Mouse (Mus musculus) stomach, postnatal 0 days (tissue): ENCODE measurements around the gene Atp5d.

ENCODE experiments used
- CTCF ChIP-seq: IDR thresholded peaks from 2 replicates; pipeline ENCODE4 v1.5.1; 2016; ENCODE audit warnings: antibody characterized with exemption, low read depth, mild to moderate bottlenecking, moderate library complexity
- EP300 ChIP-seq: optimal IDR thresholded peaks from 2 replicates; pipeline ENCODE3; 2016; ENCODE audit warnings: antibody characterized with exemption

- TF ChIP-seq CTCF: no peak
- TF ChIP-seq EP300: no peak
Measured at GRCm38 (mm10) chr10:80118552-80118951, 19.9 kb upstream of the Atp5d start.
